Mouse (Mus musculus): Measurements from ENCODE around the gene Sema7a. TPM values are rescaled to one million over a fixed set of nuclear protein-coding genes. Genes with fewer than 3 reads are reported as not detected.
A peak's percentile ranks its signal among the peaks of the same experiment; 100 is the strongest.

Sema7a gene
- total RNA-seq, 1 experiment from 2014 or later = 0.55 TPM

DNA sequence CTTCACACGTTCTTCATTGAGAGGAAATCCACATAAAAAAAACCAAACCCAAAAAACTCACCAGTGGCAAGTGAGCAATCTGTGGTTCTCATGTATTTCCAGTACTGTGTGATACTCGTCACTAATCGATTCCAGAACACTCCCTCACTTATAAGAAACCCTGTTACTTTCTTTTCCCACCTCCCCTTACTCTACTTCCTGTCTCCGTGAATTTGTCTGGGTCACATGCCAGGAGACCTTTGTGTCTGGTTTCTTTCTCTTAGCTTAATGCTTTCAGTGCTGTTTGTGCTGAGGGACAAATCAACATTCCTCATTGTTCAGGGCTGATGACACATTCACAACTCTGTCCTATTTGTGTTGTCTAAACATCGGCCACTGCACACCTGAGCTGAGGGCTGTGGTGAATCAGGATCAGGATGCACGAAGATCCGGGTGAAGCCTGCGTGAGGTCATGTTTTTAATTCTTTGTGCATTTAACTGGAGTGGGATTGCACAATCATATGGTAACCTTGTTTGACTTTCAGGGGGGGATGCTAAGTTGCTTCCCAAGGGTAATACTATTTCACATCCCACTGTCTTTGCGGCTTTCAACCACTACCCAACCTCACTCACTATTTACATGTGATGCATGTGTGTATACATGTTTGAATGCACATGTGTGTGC lies 33.0 kb downstream of the Sema7a start:
- ATAC-seq (replicated peaks; ENCODE audit: low read depth, poor library complexity, severe bottlenecking) = no peak

DNA sequence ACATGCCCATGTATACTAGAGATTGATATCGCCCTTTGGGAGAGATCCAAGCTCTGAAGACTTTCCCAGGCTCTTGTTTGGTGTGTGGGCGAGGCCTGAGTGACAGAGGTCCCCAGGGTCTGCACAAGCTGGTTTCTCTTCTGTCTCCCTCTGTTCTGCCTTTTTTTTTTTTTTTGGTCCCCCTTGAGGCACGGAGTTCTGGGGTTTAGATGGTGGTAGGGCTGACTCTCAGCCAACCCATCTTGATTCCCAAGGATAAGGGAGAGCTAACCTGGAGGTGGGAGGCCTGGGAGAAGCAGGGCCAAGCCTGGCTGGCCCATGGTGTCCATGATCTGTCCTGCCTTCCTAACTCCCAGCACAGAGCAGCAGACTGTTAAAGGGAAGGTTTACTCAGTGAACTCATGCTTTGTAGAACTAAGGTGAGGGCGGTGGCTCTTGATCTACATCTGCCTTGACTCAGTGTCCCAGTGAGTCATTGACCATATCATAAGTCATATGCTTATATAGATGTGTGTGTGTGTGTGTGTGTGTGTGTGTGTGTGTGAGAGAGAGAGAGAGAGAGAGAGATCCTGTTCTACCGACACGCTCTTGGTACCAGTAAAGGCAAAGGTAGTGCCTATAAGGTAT lies 33.6 kb downstream of the Sema7a start:
- ATAC-seq (replicated peaks; ENCODE audit: low read depth, poor library complexity, severe bottlenecking) = no peak

DNA sequence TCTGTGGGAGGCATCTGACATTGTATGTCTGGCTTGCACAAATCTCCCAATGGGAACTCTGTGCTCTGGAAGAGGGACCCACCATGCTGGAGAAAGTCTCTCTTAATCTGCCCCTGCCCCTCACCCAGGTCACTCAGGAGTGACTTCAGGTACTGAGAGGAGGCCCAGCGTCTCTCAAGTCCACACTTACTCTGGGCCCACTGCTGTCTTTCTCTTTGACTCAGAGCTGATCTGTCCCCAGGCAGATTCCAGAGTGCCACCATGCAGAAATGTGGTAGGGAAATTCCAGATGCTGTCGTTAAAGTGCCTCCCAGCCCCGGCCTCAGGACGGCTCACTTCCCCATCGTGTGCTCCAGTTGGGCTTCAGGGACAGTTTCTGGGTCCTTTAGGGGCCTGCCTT lies 34.3 kb downstream of the Sema7a start:
- ATAC-seq (replicated peaks; ENCODE audit: low read depth, poor library complexity, severe bottlenecking) = 0 out of 2 replicates have a peak, but pooled peaks have one; percentile 29

DNA sequence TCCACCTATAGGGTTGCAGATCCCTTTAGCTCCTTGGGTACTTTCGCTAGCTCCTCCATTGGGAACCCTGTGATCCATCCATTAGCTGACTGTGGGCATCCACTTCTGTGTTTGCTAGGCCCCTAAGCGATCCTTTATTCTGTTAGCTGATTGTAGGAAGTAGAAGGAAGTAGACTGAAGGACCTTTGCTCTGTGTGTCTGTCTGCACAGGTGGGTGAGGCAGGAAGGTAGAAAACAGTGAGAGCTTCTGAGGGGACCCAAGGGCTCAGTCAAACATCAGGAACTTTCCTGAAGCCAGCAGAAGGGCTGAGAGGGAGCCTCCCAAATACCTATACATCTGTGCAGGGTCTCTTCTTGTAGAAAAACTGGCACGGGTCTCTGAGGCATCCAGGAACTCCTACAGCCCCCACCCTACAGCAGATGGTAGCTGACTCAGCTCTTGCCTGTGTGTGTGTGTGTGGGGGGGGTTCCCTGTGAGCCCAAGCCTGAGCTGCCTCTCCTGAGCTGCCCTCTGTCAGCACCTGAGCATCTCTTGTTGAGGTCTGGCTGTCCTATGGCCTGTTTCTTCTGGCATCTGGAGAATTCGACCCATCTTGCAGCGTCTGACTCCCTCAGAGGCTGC lies 35.4 kb downstream of the Sema7a start:
- ATAC-seq (replicated peaks; ENCODE audit: low read depth, poor library complexity, severe bottlenecking) = no peak

DNA sequence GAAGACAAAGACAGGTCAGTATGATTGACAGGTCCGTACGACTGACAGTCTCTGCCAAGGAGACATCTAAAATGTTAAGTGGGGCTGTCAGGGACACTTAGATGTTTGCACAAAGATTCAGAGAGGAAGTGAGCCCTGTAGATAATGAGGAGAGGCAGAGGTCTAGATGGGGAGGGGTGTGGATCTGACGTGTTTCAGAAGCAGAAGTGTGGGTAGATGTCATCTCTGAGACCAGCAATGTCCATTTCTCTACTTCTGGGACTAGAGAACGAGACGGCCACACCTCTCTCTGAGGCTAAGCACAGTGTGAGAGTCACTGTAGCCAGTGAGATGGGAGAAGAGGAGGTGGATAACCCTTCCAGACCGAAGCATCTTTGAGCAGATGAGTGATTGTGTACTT lies 38.1 kb downstream of the Sema7a start:
- peak; percentile 64 for ATAC-seq (replicated peaks; ENCODE audit: low read depth, poor library complexity, severe bottlenecking)

DNA sequence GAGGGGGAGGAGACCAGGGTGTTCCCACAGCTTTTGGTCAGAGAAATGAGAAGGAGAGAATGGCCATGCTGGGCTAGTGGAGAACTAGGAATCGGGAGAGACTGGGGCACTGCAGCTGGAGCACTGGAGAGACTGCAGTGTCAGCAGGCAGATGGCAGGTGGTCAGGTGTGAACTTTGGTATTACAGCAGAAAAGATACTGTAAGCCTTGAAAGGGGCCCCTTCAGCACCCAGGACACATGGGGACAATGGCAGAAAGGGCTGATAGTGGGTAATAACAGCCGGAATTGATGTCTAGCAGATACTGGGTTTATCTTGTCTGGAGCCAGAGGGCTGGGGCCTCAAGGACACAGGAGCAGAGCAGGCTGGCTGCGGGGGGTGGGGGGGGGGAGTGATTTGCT lies 38.9 kb downstream of the Sema7a start:
- no peak for ATAC-seq (replicated peaks; ENCODE audit: low read depth, poor library complexity, severe bottlenecking)

DNA sequence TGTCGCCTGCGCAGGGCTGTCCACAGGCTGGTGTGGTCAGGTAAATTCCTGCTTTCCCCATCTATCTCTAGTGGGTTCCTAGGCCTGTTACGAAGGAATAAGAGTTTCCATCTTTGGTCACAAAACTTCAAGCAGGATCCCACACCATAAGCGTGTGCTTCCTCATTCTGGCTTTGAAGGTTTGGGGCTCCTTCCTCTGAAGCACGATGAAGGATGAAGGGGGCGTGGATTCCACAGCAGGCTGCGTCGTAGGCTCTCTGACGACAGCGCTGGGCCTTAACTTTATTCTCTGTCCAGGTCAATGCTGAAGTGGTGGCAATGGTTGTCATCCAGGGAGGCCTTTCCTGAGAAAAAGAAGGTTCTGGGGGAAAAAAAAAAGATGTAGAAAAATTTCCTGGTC lies 40.7 kb downstream of the Sema7a start:
- peak; percentile 92 for ATAC-seq (replicated peaks; ENCODE audit: low read depth, poor library complexity, severe bottlenecking)

DNA sequence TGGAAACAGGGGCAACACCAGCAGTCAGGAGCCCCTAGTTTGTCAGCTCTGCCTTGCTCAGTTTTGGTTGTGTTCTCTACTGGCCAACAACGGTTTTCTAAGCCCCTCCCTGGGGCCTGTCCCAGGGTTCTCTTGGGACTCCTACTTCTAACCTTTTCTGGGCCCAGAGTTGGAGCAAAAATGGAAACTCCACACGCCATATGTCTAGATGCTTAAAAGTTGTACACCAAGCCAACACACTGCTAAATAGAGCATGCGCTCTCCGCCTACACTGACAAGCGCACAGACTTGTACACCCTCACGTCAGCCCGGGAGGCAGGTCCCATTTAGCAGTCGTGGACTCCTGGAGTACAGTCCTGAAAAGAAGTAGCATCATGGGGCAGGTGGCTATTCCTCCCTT lies 45.4 kb downstream of the Sema7a start:
- no peak for ATAC-seq (replicated peaks; ENCODE audit: low read depth, poor library complexity, severe bottlenecking)

DNA sequence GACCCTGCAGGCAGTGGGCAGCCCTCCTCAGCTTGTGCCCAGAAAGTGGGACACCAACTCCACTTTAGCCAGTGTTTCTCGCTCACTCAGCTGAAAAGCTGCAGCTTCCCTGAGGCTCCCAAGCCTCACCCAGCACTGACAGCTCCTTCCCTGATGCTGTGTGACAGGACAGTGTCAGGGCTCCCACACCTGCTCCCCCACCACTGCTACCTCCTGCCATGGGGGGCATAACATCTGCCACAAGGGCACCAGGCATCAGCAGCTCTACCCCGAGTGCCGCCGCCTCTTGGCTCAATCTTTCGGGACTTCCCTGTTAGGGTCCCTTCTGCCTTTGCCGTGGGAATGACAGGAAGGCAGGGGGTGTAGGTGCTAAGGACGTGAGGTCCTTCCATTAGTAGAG lies 46.4 kb downstream of the Sema7a start:
- no peak for ATAC-seq (replicated peaks; ENCODE audit: low read depth, poor library complexity, severe bottlenecking)

DNA sequence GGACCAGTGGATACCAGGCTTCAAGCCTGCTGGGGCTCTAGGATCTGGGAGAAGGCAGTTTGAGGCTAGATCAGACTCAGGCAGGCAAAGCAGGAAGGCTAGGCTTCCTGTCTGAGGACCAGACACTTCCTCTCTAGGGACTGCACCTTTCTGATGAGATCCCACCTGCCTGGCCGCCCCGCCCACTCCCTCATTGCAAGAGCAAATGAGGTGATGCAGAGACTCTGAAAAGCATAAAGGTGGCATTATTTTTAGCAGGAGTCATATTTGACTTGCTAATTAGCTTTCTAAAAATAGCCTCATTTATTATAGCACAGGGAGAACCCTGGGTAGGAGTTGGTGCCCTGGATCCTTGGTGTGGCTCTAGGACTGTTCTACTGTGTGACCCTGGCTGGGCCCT lies 48.2 kb downstream of the Sema7a start:
- no peak for ATAC-seq (replicated peaks; ENCODE audit: low read depth, poor library complexity, severe bottlenecking)

DNA sequence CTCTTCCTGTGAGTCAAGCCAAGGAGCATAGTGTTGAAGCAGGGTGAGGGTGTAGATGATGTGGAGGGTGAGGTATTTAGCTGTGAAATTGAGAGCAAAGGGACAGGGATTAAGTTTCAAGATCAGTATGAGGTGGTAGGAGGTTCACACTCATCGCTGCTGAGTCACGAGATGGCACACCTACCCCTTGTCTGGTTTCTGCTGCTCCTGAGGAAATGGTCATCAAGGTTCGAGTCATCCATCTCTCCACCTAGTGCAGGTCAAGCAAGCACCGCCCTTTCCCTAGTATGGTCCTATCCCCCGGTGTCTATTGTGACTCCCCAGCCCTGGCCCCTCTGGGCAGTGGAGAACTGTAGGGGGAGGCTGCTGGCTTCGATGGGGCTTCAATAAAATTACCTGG lies 49.4 kb downstream of the Sema7a start:
- no peak for ATAC-seq (replicated peaks; ENCODE audit: low read depth, poor library complexity, severe bottlenecking)

DNA sequence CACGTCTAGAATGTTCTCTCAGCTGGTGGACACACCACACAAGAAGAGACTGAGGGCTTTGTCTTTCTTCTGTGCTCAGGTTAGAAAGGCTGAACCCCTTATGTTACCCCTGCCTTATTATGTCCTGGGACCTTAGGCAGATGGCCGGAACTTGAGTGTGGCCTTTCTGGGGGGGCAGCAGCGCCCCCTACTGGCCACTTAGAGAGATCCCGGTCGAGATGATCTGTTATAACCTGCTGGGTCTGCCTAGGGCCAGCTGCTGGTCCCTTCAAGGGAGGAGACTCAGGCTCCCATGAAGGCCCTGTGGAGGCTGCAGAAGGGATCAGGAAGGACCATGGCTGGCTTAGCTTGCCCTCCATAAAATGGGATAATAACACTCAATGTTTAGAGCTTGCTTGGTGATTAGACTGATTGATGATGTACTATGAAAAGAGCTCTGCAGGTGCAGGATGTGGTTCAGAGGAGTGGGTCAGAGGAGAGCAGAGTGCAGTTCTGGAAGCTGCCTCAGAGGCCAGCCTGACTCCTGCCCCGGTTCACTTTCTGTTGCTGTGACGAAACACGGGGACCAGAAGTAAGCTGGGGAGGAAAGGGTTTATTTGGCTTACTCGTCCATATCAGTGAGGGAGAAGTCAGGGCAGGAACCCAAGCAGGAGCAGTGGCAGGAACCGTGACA lies 50.7 kb downstream of the Sema7a start:
- peak; percentile 50; the same call in 1 of the 2 replicates for ATAC-seq (replicated peaks; ENCODE audit: low read depth, poor library complexity, severe bottlenecking)

DNA sequence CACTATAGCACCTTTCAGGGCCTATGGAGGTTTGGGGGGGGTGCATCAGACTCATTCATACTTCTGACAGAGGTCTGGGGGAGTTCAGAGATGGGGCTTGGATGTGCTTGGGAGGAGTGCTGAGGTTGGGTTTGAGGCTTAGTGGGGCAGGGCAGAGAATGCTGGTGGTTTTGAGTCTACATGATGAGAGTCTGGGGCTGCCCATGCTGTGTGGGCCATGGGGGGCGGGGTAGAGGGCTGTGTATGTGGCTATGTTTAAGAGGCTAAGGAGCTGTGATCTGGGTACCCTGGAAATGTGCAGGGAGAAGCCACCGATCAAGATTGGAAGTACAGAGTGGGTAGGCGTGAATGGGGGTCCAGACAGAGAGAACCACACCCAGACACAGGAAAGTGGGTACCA lies 52.1 kb downstream of the Sema7a start:
- ATAC-seq (replicated peaks; ENCODE audit: low read depth, poor library complexity, severe bottlenecking) = no peak

DNA sequence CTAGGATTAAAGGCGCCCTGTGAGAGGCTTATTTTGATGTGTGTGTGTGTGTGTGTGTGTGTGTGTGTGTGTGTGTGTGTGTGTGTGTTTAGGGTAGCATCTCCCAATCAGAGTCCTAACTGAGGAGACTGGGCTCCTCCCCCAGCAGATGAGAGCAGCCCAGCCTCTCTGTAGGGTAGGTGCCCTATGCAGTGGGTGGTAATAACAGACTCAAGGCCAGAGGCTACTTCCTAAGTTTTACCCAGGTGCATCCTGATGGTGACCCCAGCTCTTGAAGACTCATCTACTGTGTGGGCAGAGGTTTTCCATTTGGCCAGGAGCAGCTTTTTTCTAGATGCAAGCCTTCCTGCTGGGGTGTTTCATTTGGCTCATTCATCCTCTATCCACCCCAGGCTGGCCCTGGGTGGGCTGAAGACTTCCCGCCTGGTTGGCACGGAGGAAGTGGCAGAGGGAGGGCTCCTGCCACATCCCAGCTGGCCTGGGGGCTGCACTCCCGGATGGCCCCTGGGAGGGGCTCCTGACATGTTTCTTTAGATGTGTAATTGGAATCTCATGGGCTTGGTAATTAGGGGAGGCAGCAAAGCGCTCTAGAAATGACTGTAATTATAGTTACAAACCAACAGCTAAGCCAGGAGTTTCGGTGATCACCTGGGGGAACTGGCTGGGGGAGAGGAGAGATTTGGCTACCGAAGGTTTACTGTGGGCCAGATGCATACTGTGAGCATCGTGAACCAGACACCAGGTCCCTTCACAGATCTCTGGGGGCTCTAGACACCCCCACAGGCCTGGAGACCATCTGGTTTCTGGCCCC lies 53.1 kb downstream of the Sema7a start:
- ATAC-seq (replicated peaks; ENCODE audit: low read depth, poor library complexity, severe bottlenecking) = peak; percentile 36

DNA sequence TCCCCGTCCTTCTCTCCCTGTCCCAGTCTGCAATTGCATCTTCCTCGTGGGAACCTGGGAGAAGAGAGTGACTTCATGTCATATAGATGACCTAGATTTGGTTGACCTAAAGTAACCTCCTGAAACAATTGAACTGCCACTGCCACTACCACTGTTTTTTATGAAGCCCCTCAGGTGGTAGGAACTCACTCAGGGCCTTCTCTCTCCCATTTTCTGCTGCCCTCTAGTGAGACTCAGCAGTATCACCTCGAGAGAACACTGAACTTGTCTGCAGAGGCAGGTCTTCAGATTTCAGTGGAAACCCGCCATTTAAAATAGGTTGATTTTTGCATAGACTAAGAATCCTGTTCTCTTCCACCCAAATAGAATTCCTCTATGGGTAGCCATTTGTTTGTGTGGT lies 55.4 kb downstream of the Sema7a start:
- no peak for ATAC-seq (replicated peaks; ENCODE audit: low read depth, poor library complexity, severe bottlenecking)

DNA sequence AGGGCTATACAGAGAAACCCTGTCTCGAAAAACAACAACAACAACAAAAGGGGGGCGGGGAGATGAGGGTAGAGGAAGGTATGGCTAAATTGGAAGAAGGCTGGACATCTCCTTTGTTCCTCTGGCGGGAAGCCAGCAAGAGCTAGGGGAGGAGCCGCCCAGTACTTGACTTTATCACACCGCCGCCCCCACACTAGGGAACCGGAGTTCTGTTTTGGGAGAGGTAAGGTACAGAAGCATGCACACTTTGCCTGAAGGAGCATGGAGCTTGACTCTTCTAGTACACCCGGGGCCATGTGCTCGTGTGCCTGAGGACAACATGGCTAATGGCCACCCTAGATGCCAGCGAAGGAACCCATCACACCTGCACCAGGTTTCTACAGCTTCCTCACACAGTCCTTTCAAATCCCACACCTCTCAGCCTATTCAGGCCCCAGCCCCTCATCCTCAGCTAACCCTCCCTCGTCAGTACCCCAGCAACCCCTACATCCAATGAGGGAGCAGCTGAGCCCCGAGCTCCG lies 57.7 kb downstream of the Sema7a start:
- no peak for ATAC-seq (replicated peaks; ENCODE audit: low read depth, poor library complexity, severe bottlenecking)

DNA sequence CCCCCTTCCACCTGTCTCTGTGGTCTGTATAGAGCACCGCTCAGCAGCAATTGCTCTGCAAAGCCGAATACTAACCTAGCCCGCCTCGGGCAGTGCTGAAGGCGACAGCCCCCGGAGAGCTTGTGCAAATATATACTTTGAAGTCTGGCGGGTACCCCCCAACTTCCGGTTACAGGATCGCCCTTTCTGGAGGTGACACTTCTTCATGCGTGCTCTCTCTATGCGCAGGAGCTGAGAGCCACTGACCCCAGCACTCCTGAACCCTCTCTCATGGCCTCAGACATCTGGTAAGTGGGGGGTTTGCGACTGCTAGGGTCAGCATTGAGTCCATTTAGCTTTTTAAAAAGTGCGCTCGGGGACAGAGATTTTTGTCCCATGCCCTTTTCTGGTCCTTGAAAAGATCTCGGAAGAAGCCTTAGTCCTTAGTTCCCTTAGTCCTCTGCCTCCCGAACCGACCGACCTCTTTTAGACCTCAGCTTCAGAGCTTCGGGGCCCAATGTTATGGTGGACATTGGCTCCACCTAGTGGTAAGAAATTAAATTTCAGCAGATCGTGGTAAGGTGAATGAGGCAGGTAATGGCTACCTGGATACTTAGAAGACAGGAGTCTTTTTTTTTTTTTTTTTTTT lies 58.2 kb downstream of the Sema7a start:
- peak; percentile 88 for ATAC-seq (replicated peaks; ENCODE audit: low read depth, poor library complexity, severe bottlenecking)

DNA sequence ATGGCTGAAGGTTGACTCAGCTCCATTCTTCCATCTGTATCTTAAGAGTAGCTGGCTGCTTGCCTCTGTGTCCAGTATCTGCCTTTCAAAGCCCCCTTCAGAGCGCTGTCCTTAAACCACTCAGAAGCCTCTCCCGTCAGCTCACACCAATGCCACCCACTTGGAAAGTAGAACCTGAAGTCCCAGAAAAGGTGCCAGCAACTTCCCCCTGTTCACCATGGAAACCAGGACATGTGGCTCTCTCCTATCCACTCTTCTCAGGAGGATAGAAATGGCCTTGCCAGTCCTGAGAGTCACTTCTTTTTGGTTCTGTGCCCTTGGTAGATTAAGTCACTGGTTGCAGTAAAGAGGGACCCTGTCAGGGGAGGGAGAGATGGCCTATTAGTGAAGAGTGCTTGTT lies 58.8 kb downstream of the Sema7a start:
- ATAC-seq (replicated peaks; ENCODE audit: low read depth, poor library complexity, severe bottlenecking) = no peak

DNA sequence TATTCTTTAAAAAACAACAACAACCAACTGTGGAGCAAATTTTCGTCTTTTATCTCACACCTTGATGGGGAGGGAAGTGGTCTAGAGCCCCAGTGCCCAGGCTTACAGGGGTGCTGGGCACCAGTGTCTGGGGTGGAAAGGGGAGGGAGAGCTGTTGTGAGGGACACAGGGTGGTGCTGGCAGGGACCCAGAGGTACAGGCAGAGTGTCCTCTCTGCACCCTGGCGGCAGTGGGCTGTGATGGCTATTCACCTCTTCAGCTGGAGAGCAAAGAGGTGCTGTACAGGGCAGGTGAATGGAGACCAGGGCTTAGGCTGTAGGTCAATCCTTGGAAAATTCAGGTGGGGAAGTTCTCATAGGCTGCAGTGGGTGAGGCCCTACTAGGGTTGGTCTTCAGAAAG lies 59.8 kb downstream of the Sema7a start:
- no peak for ATAC-seq (replicated peaks; ENCODE audit: low read depth, poor library complexity, severe bottlenecking)

DNA sequence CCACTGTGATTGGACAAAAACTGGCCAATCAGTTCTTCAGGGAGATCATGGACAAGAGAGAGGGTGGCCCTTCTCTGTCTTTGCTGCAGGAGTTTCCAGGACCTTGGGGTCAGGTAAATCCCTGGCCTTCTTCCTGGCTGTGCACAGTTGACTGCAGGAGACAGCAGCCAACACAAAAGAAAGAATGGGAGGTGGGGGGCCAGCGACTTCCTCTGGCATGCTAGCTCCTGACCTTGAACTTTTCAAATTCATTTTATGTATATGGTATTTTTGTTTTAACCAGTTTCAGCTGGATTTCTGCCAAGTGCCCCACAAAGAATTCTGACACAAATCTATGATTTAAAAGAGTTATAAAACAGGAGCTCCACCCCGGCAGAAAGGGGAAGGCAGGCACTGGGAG lies 63.4 kb downstream of the Sema7a start:
- ATAC-seq (replicated peaks; ENCODE audit: low read depth, poor library complexity, severe bottlenecking) = no peak
